Mouse (Mus musculus) c-Kit-positive CD71-negative TER-119-negative erythroid progenitor cells, embryonic 14.5 days (primary cell): Measurements from ENCODE around the gene Celf1.
A peak's percentile ranks its signal among the peaks of the same experiment; 100 is the strongest.
"Not testable (repeated sequence)": the region's sequence is repeated elsewhere in the genome, so short reads cannot be mapped to it uniquely, and the experiment has no call there.

Experiments
- DNase-seq: peaks from one replicate; pipeline ENCODE4 v3.0.0-alpha.2; 2013; ENCODE audit warnings: low read depth

The Celf1 gene

GRCm38 (mm10) chr2:91023131-91023530 lies 82.9 kb downstream of the Celf1 start:
- no peak for DNase-seq

GRCm38 (mm10) chr2:91023956-91024355 lies 83.8 kb downstream of the Celf1 start:
- no peak for DNase-seq

- DNase-seq: no peak
Measured at GRCm38 (mm10) chr2:91025081-91025516, 84.9 kb downstream of the Celf1 start.

GRCm38 (mm10) chr2:91026491-91026890 lies 86.3 kb downstream of the Celf1 start:
- no peak for DNase-seq

GRCm38 (mm10) chr2:91027391-91028214 lies 87.4 kb downstream of the Celf1 start:
- no peak for DNase-seq

- no peak for DNase-seq
Measured at GRCm38 (mm10) chr2:91031216-91031615, 91.0 kb downstream of the Celf1 start.

GRCm38 (mm10) chr2:91033000-91033399 lies 92.8 kb downstream of the Celf1 start:
- no peak for DNase-seq

- DNase-seq: no peak
Measured at GRCm38 (mm10) chr2:91035385-91035784, 95.2 kb downstream of the Celf1 start, which contains the start of gene Rapsn. Gene Rapsn (plus strand): TSS chr2:91035620.

- no peak for DNase-seq
Measured at GRCm38 (mm10) chr2:91041786-91042185, 101.6 kb downstream of the Celf1 start.

GRCm38 (mm10) chr2:91042651-91043398 lies 102.6 kb downstream of the Celf1 start:
- DNase-seq: peak; percentile 42

- DNase-seq: no peak
Measured at GRCm38 (mm10) chr2:91044727-91045126, 104.5 kb downstream of the Celf1 start.

- not testable (repeated sequence) for DNase-seq
Measured at GRCm38 (mm10) chr2:91045805-91046204, 105.6 kb downstream of the Celf1 start.

GRCm38 (mm10) chr2:91047359-91047758 lies 107.2 kb downstream of the Celf1 start:
- DNase-seq: no peak

- no peak for DNase-seq
Measured at GRCm38 (mm10) chr2:91051917-91052316, 111.7 kb downstream of the Celf1 start.

GRCm38 (mm10) chr2:91052752-91053151 lies 112.6 kb downstream of the Celf1 start:
- no peak for DNase-seq

GRCm38 (mm10) chr2:91053181-91053933 lies 113.2 kb downstream of the Celf1 start:
- DNase-seq: no peak

GRCm38 (mm10) chr2:91053934-91054382 lies 113.8 kb downstream of the Celf1 start, which contains the start of gene Psmc3:
Gene Psmc3 (plus strand): TSS chr2:91054009.
- peak; percentile 82 for DNase-seq

GRCm38 (mm10) chr2:91058435-91058834 lies 118.3 kb downstream of the Celf1 start:
- DNase-seq: no peak

GRCm38 (mm10) chr2:91059376-91059775 lies 119.2 kb downstream of the Celf1 start:
- DNase-seq: no peak

GRCm38 (mm10) chr2:91060544-91061355 lies 120.6 kb downstream of the Celf1 start:
- DNase-seq: no peak

GRCm38 (mm10) chr2:91061849-91062481 lies 121.8 kb downstream of the Celf1 start:
- no peak for DNase-seq
